Mouse (Mus musculus): Measurements from ENCODE around the gene Klk4.

Gene Klk4

DNA sequence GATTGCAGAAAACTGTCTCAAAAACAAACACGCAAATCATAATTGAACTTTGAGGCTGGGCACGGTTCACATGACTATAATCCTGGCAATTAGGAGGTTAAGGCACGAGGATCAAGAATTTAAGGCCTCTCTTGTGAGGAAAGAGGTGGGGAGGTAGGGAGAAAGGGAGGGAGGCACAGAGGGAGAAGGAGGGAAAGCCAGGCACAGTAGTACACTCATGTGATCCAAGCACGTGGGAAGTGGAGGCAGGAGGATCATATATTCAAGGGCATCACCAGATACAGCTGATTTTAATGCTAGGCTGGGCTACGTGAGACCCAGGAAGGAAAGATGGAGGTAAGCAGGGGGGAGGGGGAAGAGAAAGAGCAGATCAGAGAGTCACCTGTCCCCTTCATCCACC, 10.4 kb downstream of the Klk4 start:
- no peak for TF ChIP-seq GATA4 (IDR thresholded peaks at IDR 0.05; ENCODE audit: insufficient replicate concordance, low read length)

DNA sequence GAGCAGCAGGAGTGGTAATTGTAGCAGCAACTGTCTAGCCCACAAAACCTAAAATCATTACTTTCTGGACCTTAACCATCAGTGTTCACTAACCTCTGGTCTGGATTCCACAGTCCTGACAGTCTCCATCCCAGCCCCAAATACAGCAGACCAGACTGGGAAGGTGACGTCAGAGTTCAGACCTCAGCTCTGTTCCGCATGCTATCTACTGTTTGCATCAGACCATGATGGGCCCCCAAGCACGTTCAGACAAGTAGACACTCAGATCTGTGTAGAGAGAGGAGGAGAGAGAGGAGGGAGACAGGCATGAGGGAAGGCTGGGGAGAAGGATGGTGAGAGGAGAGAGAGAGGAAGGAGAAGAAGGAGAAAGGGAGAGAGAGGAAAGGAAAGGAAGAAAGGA, 10.8 kb downstream of the Klk4 start:
- no peak for TF ChIP-seq GATA4 (IDR thresholded peaks at IDR 0.05; ENCODE audit: insufficient replicate concordance, low read length)

DNA sequence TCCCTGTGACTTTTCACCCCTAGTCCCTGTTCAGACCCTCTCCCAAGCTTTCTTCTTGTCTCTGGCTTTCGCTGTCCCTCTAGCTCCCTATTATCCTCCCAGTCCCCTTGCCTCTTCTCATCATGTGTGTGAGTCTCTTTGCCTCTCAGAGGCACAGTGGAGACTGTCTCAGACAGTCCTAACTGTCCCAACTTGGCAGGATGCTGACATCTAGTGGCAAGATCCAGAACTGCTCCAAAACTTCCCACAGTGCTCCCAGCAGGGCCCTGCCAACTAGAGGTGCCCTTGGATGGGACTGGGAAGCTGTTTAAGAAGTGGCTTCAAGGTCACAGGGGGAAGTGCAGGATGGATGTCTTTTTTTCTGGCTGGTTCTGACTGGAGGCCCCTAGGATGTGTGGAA, 13.9 kb downstream of the Klk4 start:
- no peak for TF ChIP-seq GATA4 (IDR thresholded peaks at IDR 0.05; ENCODE audit: insufficient replicate concordance, low read length)

DNA sequence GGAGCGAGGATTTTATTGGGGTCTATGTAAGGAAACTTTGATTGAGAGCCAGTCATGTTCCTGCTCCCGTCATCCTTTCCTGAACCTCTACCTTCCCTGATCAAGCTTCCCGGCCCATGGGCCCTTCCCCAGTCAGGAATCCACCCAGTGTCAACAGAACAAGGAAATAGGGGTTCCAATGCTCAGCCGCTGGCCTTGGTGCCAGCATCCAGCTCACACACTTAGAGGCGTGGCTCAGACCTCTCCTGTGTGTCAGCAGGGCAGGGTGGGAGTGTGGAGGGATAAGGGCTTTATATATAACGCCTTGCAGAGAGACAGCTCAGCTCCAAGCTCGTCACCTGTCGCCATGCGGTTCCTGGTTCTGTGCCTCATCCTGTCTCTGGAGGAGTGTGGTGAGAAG, 33.9 kb downstream of the Klk4 start:
- TF ChIP-seq GATA4 (IDR thresholded peaks at IDR 0.05; ENCODE audit: insufficient replicate concordance, low read length) = no peak

DNA sequence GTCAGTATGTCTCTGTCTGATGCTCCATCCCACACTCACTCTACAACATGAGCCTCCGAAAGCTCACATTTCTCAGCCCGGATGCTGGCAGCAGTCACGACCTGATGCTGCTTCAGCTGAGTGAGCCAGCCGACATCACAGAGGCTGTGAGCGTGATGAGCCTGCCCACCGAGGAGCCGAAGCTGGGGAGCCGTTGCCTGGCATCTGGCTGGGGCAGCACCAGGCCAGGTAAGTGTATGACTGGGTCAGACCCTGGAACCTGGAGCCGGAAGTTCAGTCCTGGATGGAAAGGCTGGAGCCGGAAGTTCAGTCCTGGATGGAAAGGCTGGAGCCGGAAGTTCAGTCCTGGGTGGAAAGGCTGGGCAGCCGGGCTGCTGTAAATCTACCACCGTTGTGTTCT, 37.5 kb downstream of the Klk4 start:
- no peak for TF ChIP-seq GATA4 (IDR thresholded peaks at IDR 0.05; ENCODE audit: insufficient replicate concordance, low read length)

DNA sequence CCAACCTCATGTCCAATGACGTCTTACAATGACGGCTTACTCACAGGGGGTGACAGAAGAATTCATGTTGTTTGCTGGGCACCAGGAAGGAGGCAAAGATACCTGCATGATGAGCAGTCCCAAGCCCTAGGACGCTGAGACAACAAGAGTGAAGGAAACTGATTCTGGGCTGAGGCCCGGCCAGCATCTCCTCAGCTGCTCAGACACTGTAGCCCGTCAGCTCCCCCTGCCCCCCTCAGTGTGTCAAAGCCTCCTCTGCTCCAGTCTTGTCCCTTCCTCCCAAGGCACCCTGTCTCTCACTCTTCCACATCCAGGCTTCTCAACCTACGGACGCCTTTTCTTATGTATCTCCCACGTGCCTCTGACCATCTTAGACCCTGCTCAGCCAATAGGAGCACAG, 37.9 kb downstream of the Klk4 start:
- TF ChIP-seq GATA4 (IDR thresholded peaks at IDR 0.05; ENCODE audit: insufficient replicate concordance, low read length) = no peak

DNA sequence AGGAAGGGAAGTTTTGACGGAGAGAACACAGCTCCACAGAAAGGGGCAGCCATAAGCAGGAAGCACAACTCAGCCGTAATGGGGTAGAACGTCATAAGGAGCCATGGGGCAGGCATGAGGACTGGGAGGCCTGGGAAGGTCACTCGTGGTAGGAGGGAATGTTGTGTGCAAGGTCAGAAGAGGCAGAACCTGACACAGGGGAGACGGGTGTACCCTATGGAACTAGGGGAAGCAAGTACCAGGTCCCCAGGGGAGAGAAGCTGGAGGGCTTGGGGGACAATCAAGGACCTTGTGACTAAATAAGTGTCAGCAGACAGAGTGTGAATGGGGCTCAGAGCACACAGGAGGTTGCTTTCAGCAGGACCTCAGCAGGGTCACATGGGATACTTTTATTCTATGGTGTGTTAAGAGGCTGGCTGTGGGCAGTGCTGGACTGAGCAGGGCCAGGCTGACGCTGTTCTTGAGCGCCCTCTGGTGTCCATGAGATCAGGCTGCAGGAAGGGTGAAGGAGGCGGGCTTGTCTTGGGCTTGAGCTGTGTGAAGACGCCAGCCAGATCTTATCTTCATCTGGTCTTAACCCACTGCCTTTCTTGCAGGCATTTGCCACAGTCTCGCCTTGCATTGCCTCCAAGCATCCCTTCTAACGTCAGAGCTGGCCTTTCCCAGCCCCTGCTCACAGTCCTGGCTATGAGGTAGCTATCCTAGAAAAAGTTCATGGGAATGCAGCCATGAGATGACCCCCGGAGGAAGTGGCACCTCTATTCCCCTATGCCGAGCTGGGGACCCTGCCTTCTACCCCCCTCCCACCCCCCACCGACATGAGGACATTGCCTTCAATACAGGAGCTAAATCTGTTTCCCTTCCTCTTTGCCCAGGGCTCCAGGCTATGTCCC, 38.8 kb downstream of the Klk4 start:
- no peak for TF ChIP-seq GATA4 (IDR thresholded peaks at IDR 0.05; ENCODE audit: insufficient replicate concordance, low read length)

DNA sequence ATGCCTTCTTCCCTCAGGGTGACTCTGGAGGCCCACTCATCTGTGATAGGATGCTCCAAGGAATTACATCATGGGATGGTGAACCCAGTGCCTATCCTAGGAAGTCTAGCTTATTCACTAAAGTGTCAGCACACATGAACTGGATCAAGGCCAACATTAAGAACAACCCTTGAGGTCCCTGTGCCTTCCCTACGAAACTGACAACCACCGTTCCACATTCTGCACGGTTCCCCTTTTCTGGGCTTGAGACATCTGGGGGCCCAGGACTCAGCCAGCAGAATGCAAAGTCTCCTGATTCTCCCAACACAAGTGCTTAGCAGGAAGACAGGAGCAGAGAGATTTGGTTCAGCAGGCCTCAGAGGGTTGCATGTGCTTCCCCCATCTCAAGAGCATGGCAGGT, 39.6 kb downstream of the Klk4 start:
- TF ChIP-seq GATA4 (IDR thresholded peaks at IDR 0.05; ENCODE audit: insufficient replicate concordance, low read length) = no peak

DNA sequence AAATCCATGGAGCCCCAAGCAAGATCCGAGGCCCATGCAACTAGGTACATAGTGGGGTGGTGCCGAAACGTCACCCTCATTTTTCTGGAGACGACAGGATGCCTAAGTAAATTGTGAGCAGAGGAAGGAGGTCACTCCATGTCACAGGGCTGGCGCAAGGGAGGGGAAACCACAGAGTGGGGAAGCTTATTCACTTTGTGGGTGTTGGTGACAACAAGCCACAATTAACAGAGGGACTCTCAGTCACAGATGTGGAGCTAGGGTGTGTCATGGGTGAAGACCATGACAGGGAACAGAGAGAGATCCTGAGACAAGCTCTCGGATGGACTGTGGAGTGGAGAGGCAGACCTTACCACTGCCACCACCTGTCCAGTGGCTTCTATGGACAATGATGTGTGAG, 40.1 kb downstream of the Klk4 start:
- no peak for TF ChIP-seq GATA4 (IDR thresholded peaks at IDR 0.05; ENCODE audit: insufficient replicate concordance, low read length)

DNA sequence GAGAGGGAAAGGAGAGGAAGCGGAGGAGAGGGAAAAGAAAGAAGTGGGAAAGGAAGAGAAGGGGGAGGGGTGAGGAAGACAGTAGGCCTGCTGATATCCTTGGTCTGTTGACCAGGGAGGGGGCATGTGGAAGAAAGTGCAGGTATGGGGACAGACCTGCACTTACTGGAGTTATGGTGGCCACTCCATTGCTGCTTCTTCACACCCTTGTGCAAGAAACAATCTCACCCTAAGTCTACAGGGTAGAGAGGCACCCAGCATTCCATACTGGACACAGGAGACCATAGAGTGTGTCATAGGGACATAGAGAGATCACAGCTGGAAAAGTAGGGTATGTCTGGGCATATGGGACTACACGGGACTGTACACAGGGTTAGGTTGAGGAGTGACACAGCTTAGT, 41.0 kb downstream of the Klk4 start:
- no peak for TF ChIP-seq GATA4 (IDR thresholded peaks at IDR 0.05; ENCODE audit: insufficient replicate concordance, low read length)

DNA sequence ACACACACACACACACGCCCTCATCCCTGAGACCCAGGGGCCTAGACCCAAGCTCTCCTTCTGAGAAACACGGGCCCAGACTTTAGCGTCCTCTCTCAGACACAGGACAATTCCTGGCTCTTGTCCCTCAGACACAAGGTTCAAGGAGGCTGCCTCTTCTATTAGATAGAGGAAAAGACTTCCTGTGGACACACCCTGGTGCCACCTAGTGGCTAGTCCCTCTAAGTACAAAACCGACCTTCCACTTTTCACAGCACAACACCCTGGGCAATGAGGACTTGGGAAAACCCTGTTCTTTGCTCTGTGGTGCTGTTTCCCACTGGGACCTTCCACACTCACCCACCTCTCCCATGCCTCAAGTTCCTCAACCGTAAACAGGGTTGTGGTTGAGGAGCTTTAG, 45.0 kb downstream of the Klk4 start:
- no peak for TF ChIP-seq GATA4 (IDR thresholded peaks at IDR 0.05; ENCODE audit: insufficient replicate concordance, low read length)

DNA sequence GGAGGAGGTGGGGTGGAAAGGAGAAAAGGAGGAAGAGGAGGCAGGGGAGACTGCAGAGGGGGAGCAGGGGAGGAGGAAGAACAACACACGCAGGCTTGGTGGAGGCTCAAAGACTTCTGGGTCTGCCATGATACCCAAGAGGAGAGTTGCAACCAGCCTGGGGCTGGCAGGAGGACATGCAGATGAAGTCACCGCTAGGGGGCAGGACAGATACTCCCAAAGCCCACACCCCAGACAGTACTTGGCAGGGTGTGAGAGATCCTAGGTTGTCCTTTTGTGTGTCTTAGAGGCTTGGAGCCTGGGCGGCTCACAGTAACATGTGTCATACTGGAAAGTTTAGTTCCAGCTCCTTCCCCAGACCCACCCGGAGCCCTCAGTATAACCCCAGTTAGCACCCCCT, 47.6 kb downstream of the Klk4 start:
- no peak for TF ChIP-seq GATA4 (IDR thresholded peaks at IDR 0.05; ENCODE audit: insufficient replicate concordance, low read length)

DNA sequence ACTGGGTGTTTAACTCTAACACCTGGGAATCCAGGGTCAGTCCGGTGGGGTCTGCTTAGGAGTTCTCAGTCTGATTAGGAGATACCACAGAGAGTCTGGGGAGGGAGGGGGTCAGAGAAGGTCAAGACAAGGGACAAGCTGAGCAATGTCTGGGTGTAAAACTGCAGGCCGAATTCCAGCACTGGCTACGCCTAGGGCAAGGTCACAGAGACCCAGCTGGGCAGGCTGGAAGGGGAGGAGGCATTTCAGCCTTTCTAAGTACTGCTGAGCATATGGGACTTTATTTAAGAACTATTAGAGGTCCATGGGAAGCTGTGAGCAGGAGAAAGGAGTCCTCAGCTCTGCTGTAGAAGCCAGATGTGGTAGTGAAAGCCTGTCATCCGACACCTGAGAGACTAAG, 51.4 kb downstream of the Klk4 start:
- no peak for TF ChIP-seq GATA4 (IDR thresholded peaks at IDR 0.05; ENCODE audit: insufficient replicate concordance, low read length)

DNA sequence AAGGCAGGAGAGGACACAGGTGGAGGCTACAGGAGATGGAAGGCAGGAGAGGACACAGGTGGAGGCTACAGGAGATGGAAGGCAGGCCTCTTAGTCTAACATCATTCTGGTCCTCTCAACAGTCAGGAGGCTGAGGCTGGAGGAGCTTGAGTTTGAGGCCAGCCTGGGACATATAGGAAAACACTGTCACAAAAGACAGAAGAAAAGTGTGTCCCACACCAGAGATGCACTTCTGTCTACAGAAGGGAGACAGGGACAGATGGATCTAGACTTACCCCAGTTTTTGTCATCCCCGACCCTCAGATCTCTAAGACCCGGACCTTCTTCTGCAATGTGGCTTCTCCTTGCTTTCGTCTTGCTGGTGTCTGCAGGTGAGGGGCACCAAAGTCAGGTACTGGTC, 52.5 kb downstream of the Klk4 start, which contains the start of gene Klk15:
TSS of gene Klk15 (plus strand) at position 301 of the 400 bp plus-strand sequence.
- TF ChIP-seq GATA4 (IDR thresholded peaks at IDR 0.05; ENCODE audit: insufficient replicate concordance, low read length) = no peak

DNA sequence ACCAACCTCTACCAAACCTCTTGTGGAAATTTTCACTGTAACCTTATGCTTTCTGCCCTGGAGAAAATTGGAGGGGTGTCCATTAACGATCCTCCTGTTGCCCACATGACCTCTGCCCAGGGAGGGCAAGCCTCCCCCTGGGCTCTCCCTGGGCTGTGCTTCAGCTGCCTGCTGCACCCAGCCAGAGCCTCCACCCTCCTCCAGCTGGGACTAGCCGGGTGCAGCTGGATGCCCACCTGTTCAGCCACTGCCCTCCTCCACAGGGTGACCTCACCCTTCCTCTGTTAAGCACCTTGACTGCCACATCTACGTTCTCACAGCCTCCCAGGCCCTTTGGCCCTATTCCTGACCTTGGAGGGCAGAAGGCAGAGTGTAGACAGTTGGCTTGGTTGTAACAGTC, 53.8 kb downstream of the Klk4 start:
- TF ChIP-seq GATA4 (IDR thresholded peaks at IDR 0.05; ENCODE audit: insufficient replicate concordance, low read length) = no peak
